Mouse (Mus musculus): Measurements from ENCODE around the gene Dnajc24. TPM values are rescaled to one million over a fixed set of nuclear protein-coding genes. Genes with fewer than 3 reads are reported as not detected.

Gene Dnajc24
- polyA plus RNA-seq, 1 experiment from 2014 or later: 35.9 TPM

DNA sequence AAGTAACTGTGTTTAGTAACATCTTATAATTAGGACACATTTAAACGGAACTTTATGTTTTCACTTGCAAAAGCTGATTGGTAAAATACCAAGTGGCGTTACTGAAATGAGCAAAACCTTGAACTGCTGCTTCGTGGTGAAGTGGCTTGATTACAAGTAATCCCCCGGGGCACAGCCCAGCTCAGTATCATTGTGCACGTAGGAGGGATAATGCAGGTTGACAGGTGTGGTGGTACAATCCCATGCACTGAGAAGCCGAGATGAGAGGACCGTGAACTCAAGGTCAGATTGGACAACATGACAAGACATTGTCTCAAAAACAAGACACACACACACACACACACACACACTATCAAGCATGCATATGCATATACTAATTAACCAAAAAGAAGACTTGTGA, 18.1 kb downstream of the Dnajc24 start:
- Histone ChIP-seq H3K27me3 (ENCODE audit: control insufficient read depth, insufficient read depth, low read depth, low read length) (no peaks in the 10 kb centered on the region), H3K4me1 (replicated peaks; ENCODE audit: control insufficient read depth, insufficient read depth, low read length) (no peaks in the 10 kb centered on the region), H3K9me3 (ENCODE audit: control insufficient read depth, low read length) (no peaks in the 10 kb centered on the region), H3K4me3 (ENCODE audit: low read length) (no peak overlapping the region), H3K9ac (ENCODE audit: low read length) (no peak overlapping the region), H3K4me2 (ENCODE audit: low read depth, low read length) (no peak overlapping the region), H3K36me3 (ENCODE audit: control insufficient read depth, insufficient read depth, low read length) (no peaks in the 10 kb centered on the region), H3K27ac (ENCODE audit: low read length) (no peak overlapping the region)
- 85% methylated on average over 7 of the region's 7 CpGs for WGBS
- no peak for ATAC-seq (ENCODE audit: low read depth)

DNA sequence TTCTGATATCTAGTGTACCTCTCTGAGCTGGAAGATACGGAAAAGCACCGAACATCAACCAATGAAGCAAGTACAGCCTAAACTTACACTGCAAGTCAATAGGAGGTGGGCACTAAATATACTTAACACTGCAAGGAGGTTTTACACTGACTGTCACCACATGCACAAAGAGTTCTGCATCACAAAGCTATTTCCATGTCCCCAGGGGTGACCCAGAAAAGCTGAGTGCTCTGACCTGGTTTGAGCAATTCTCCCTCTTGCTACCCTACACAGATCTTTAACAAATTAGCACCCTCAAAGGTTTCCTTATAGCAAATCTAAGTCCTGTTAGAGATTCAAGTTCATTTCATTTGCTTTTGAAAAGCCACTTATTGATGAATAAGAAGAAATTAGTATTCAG, 25.3 kb downstream of the Dnajc24 start:
- no peak overlapping the region for H3K4me3 ChIP-seq (ENCODE audit: low read length)
- ATAC-seq (ENCODE audit: low read depth): no peak
- H3K27ac ChIP-seq (ENCODE audit: low read length): no peak overlapping the region
- no peaks in the 10 kb centered on the region for H3K4me1 ChIP-seq (replicated peaks; ENCODE audit: control insufficient read depth, insufficient read depth, low read length)
- no peaks in the 10 kb centered on the region for H3K27me3 ChIP-seq (ENCODE audit: control insufficient read depth, insufficient read depth, low read depth, low read length)
- H3K9me3 ChIP-seq (ENCODE audit: control insufficient read depth, low read length): no peaks in the 10 kb centered on the region
- no peak overlapping the region for H3K9ac ChIP-seq (ENCODE audit: low read length)
- 92% methylated on average over 2 of the region's 2 CpGs for WGBS
- H3K36me3 ChIP-seq (ENCODE audit: control insufficient read depth, insufficient read depth, low read length): no peaks in the 10 kb centered on the region
- no peak overlapping the region for H3K4me2 ChIP-seq (ENCODE audit: low read depth, low read length)

DNA sequence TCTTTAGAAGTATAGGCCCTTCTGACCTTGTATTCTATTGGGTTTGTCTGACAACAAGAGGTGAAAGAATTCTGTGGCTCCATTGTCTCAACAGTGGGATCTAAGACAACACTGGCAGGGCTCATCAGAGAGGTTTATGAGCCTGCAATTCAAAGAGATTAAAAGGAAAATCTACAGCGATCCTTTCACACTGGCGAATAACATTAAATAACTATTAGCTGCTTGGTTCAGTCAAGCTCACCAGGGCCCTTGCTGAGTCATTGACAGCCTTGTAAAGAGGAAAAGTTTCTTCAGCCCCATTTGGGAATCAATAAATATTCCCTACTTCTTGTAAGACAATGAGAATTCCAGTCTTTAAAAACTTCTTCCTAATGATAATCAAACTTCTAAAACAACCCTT, 29.4 kb downstream of the Dnajc24 start:
- Histone ChIP-seq H3K27me3 (ENCODE audit: control insufficient read depth, insufficient read depth, low read depth, low read length) (no peaks in the 10 kb centered on the region), H3K4me2 (ENCODE audit: low read depth, low read length) (no peak overlapping the region), H3K9me3 (ENCODE audit: control insufficient read depth, low read length) (no peaks in the 10 kb centered on the region), H3K27ac (ENCODE audit: low read length) (no peak overlapping the region), H3K4me1 (replicated peaks; ENCODE audit: control insufficient read depth, insufficient read depth, low read length) (no peaks in the 10 kb centered on the region), H3K9ac (ENCODE audit: low read length) (no peak overlapping the region), H3K4me3 (ENCODE audit: low read length) (no peak overlapping the region), H3K36me3 (ENCODE audit: control insufficient read depth, insufficient read depth, low read length) (peaks cover 2% of the 10 kb centered on the region; the same call in 1 of the 2 replicates)
- no peak for ATAC-seq (ENCODE audit: low read depth)
- WGBS: 35% methylated on average over 2 of the region's 2 CpGs

DNA sequence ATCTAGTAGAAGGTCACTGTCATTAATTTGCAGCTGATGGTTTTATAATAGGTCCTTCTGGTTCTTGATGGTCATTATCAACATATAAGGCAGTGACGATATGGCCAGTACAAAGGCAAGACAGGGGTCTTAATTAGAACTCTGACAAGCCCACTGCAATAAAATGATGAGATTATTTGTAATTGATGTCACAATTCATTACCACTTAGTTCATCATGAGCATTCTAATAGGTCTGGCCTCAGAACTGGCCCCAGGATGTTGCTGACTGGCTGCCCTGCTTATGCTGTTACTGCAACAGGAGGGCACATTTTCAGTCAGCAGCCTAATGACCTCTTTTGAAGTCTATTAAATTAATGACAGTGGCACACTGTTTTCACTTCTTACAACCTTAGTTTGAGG, 39.9 kb downstream of the Dnajc24 start:
- 92% methylated on average over 1 of the region's 1 CpGs for WGBS
- Histone ChIP-seq H3K4me2 (ENCODE audit: low read depth, low read length) (no peak overlapping the region), H3K27ac (ENCODE audit: low read length) (no peak overlapping the region), H3K36me3 (ENCODE audit: control insufficient read depth, insufficient read depth, low read length) (no peaks in the 10 kb centered on the region), H3K27me3 (ENCODE audit: control insufficient read depth, insufficient read depth, low read depth, low read length) (no peaks in the 10 kb centered on the region), H3K9me3 (ENCODE audit: control insufficient read depth, low read length) (no peaks in the 10 kb centered on the region), H3K4me3 (ENCODE audit: low read length) (no peak overlapping the region), H3K9ac (ENCODE audit: low read length) (no peak overlapping the region), H3K4me1 (replicated peaks; ENCODE audit: control insufficient read depth, insufficient read depth, low read length) (no peaks in the 10 kb centered on the region)
- no peak for ATAC-seq (ENCODE audit: low read depth)

DNA sequence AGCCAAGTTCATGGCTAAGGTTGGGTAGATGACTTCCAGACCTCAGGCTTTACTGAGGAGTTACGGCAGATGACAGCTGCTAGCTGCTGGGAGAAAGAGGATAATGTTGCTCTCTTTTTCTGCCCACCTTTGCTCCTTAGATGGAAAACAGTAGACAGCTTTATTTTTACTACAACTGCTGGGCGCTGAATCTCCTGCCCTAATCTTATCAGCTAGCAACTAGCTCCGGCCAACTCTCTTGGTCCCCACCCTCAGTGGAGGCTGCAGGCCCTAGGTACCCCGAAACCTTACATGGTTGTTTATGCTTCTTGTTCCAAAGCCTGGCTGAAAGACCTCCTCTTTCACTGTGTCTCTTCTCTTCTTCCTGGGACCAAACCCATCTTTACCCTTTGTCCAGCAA, 49.5 kb downstream of the Dnajc24 start:
- no peaks in the 10 kb centered on the region for H3K27me3 ChIP-seq (ENCODE audit: control insufficient read depth, insufficient read depth, low read depth, low read length)
- WGBS: 71% methylated on average over 4 of the region's 4 CpGs
- no peaks in the 10 kb centered on the region for H3K4me1 ChIP-seq (replicated peaks; ENCODE audit: control insufficient read depth, insufficient read depth, low read length)
- H3K4me2 ChIP-seq (ENCODE audit: low read depth, low read length): no peak overlapping the region
- no peak overlapping the region for H3K27ac ChIP-seq (ENCODE audit: low read length)
- no peaks in the 10 kb centered on the region for H3K36me3 ChIP-seq (ENCODE audit: control insufficient read depth, insufficient read depth, low read length)
- ATAC-seq (ENCODE audit: low read depth): no peak
- no peak overlapping the region for H3K4me3 ChIP-seq (ENCODE audit: low read length)
- no peak overlapping the region for H3K9ac ChIP-seq (ENCODE audit: low read length)
- no peaks in the 10 kb centered on the region for H3K9me3 ChIP-seq (ENCODE audit: control insufficient read depth, low read length)

DNA sequence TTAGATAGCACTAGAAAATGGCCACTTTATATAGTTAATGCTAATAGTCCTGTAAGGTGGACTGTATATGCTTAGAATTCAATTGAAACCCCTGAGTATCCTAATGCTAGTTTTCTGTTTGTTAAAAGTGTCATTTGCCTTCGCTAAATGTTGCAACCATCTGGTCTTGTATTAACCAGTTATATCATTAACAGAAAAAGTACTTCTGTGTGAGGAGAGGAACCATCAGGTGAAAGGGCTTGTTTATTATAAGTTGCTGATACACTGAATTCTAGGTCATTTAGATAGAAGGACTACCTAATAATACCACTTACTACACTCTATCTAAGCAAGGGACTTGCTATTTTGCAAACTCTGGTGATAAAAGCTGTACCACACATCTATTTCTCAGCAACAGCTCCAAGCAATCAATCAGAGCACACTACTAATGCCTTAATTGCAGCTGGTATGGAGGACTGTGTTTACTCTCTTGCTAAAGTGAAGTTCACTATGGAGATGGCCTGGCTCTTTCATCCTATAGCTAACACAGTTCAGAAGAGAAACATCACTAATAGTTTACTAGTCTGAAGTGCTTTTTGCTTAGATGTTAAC, 51.9 kb downstream of the Dnajc24 start:
- Histone ChIP-seq H3K4me1 (replicated peaks; ENCODE audit: control insufficient read depth, insufficient read depth, low read length) (no peaks in the 10 kb centered on the region), H3K9me3 (ENCODE audit: control insufficient read depth, low read length) (no peaks in the 10 kb centered on the region), H3K27me3 (ENCODE audit: control insufficient read depth, insufficient read depth, low read depth, low read length) (no peaks in the 10 kb centered on the region), H3K36me3 (ENCODE audit: control insufficient read depth, insufficient read depth, low read length) (no peaks in the 10 kb centered on the region), H3K27ac (ENCODE audit: low read length) (no peak overlapping the region), H3K4me2 (ENCODE audit: low read depth, low read length) (no peak overlapping the region), H3K4me3 (ENCODE audit: low read length) (no peak overlapping the region), H3K9ac (ENCODE audit: low read length) (no peak overlapping the region)
- WGBS: 66% methylated on average over 1 of the region's 1 CpGs
- ATAC-seq (ENCODE audit: low read depth): no peak

DNA sequence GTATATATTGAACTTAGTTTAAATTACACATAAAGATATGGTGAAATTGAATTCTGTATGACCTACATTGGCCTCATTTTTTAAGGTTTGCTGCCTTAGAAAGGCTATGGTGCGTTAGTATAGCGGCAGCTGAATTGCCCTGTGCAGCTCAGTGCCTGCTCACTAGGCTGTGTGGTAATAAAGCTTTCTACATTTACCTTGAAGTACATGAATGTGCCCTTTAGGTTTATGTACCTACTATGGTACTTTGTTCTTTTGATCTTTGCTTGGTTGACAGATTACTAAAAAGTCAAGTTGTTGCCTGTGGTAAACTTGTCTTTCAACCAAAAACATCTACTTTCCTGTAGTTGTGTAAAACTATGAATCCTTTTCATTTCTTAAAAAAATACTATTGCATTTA, 53.2 kb downstream of the Dnajc24 start:
- Histone ChIP-seq H3K27me3 (ENCODE audit: control insufficient read depth, insufficient read depth, low read depth, low read length) (no peaks in the 10 kb centered on the region), H3K4me2 (ENCODE audit: low read depth, low read length) (no peak overlapping the region), H3K36me3 (ENCODE audit: control insufficient read depth, insufficient read depth, low read length) (no peaks in the 10 kb centered on the region), H3K4me3 (ENCODE audit: low read length) (no peak overlapping the region), H3K9me3 (ENCODE audit: control insufficient read depth, low read length) (no peaks in the 10 kb centered on the region), H3K4me1 (replicated peaks; ENCODE audit: control insufficient read depth, insufficient read depth, low read length) (no peaks in the 10 kb centered on the region), H3K9ac (ENCODE audit: low read length) (no peak overlapping the region), H3K27ac (ENCODE audit: low read length) (no peak overlapping the region)
- WGBS: 95% methylated on average over 2 of the region's 2 CpGs
- ATAC-seq (ENCODE audit: low read depth): no peak

DNA sequence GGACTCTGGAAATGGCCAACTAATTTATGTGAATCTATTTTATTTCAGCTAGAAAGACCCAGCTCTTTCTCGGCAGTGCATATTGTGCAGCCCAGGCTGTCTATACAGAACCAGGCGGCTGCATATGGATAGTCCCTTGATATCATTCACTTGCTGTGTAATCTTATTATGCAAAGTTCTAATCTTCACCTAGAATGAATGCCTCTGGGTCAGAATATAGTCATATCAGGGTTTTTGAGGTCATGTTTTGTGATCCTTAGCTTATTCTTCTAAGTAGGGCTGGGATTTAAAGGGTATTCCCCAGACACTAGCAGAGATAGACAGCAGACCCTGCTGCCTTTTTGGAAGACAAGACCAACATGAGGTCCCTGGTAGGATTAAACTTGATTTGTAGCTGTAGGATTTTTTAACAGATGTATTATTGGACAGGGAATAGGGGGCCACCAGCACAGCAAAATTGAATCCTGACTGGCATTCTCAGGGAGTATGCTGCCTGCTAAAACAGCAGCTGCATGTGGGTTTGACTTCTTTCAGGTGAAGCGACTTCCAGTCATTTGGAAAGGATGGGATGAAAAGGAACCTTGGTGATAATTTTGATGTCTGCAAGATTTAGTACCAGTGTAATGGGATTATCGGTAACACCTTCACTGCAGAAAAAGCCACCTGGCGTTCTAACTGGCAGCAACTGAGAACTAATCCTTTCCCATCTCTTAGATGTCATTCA, 85.6 kb downstream of the Dnajc24 start:
- H3K27ac ChIP-seq (ENCODE audit: low read length): no peak overlapping the region
- no peaks in the 10 kb centered on the region for H3K9me3 ChIP-seq (ENCODE audit: control insufficient read depth, low read length)
- H3K9ac ChIP-seq (ENCODE audit: low read length): no peak overlapping the region
- H3K4me3 ChIP-seq (ENCODE audit: low read length): no peak overlapping the region
- no peak overlapping the region for H3K4me2 ChIP-seq (ENCODE audit: low read depth, low read length)
- WGBS: 82% methylated on average over 5 of the region's 5 CpGs
- no peaks in the 10 kb centered on the region for H3K36me3 ChIP-seq (ENCODE audit: control insufficient read depth, insufficient read depth, low read length)
- no peaks in the 10 kb centered on the region for H3K27me3 ChIP-seq (ENCODE audit: control insufficient read depth, insufficient read depth, low read depth, low read length)
- ATAC-seq (ENCODE audit: low read depth): no peak
- H3K4me1 ChIP-seq (replicated peaks; ENCODE audit: control insufficient read depth, insufficient read depth, low read length): no peaks in the 10 kb centered on the region

Data from lung, embryonic 16.5 days (tissue).